Mouse (Mus musculus) left cerebral cortex, postnatal 36 days (tissue): ENCODE results near the gene Tbx1. TPM values are rescaled to one million over a fixed set of nuclear protein-coding genes. Genes with fewer than 3 reads are reported as not detected.

ENCODE experiments used
- DNase-seq, 2 experiments: peaks; one replicate each; pipeline ENCODE4 v3.0.0; 2021 to 2022; ENCODE audit warnings: low spot score in 2 of 2, mixed read lengths in 1 of 2
- intact Hi-C: fragments of 180-260 bp; cut with DNase I; formaldehyde crosslinking; loops from one replicate; pipeline ENCODE4 v1.15.1; 2025
- total RNA-seq, 2 experiments: library from RNA; stranded (reverse); gene quantifications; 2 replicates each; pipeline ENCODE4 v1.2.3; 2021

The Tbx1 gene
- total RNA-seq, 2 experiments from 2014 or later, result 0.94 to 1.4 TPM

DNA sequence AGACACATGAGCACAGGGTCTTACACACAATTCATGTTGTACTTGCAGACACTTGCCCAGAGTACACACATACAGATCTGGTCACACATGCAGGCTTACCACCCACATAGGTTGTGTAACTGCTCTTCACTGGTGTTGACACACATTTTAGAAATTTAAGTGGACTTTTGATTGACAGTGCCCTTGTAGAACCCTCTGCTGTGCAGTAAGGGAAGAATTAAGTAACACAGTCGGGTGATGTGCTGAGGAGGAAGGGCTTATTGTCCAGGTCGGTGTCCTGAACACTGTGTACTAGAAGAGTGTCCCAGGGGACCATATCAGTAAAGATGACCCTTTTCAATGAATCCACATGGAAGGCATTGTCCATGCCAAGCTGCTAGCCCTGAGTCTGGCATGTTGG is 3.5 kb upstream of the Tbx1 start:
- intact Hi-C loops, result no loop called here
- DNase-seq, result no peak

DNA sequence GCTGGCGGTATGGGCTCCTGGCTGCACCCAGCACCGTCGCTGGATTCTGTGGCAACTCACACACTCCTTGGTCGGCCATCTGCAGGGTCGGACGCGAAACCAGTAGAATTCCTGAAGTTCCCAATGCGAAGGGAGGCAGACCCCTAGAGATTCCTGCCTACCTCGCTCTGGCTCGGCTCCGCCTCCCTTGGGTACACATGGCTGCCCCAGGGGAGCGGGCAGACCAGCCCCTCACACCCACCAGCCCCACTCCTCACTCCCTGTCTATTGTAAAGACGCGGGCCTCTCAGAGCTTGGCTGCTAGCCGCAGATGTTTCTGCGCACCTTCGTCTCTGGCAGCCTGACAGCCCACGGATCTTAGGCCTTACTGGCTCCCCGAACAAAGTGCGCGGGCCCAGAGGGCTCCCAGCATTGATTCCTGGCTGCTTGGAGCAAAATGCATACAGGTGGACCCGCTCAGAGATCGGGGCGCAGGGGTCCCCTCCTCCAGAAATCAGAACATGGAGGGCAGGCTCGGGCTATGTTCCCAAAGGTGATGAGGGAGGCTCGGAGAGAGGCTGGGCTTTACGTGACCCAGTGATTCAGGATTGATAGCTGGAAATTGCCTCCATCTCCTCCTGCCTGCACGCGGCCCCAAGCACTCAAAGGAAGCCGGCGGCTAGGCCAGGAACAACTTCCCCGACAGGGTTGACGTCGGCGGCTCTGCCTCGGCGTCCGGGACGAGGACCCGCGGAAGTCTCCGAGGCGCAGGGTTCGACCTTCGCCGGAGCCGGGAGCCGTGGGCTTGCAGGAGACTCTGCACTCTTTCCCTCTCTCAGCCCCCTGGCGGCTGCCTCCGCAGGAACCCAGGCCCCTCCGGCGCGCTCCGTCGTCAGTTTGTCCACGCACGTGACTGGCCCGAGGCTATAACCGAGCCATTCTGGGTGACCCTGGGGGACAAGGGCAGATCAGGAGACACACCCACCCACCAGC is 862 bp upstream of the Tbx1 start:
- intact Hi-C loops, result no loop called here
- no peak for DNase-seq

DNA sequence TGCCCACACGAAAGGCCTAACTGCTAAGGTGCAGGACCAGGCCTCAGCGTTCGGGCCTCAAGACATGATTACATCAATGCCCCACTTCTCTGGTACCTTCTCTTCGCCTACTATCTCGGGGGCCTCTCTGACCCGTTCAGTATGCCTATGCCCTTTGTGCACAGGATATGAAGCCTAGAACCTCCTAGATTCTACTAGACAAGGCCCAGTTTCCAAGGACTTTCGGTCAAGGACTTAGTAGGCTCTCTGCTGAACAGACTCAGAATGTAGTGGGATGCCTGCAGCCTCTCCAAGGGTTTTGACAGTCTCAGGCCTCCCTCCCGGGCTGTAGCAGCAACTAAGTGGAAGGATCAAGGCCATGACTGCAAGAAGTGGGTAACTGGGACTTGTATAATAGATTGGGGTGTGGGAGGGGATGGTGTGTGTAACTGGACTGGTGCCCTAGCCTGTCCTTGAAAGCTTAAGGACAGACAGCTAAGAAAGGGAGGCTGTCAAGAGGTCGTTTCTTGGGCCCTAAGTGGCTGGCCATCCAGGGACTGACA is 1.3 kb downstream of the Tbx1 start:
- no peak for DNase-seq
- intact Hi-C loops, result no loop called here

DNA sequence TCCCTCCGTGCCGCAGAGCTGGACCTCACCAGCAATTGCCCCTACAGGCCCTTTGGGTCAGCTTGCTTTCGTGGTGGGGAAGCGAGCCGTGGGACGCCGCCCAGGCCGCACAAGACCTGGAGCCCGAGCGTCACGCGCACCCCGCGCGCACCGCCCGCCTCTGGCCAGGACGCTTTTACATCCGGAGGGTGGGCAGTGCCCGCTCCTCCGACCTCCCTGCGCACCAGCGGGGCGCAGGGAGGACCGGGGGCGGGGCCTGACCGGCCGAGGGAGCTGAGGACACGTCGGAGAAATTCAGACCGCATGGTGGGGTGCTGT is 1.8 kb downstream of the Tbx1 start:
- intact Hi-C loops, result no loop called here
- no peak for DNase-seq

DNA sequence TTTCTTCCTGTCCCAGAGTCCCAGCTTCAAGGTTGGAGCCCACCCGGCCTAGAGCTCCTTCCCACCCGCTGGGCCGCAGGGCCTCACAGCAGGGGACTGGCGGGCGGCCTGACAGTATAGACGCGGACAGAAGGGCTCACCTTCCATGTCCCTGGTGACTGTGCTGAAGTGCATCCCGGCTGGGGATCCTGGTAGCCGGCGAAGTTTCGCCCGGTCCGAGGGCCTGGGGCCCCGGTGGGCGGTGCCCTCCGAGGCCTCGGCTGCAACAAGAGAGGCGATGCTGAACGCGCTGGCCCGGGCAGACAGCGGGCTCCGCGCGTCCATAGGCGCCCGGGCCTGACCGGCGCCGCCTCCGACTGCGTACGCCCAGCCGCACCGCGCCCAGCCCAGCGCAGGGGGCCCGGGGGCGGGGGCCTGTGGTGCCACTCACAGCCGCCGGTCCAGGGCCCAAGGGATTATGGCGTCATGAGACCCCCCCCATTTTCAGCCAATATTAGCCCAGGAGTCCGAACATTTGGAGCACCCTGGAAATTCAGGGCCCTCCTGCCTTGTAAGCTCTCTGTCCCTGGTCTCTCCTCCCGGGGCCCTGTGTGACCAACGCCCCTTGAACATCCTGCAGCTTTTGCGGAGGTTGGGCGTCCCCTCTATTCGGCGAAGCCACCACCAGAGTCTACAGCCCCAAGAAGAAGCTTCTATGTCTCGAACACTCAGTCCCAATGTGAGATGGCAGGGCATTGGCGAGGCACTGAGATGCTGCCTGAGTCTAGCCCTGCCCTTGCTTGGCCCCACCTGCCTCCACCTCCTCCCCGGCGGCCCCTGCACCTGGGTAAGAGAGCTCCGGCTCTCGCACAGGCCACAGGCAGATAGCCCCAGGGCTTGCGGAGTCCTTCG is 2.4 kb downstream of the Tbx1 start:
- intact Hi-C loops, result no loop called here
- DNase-seq, result no peak

DNA sequence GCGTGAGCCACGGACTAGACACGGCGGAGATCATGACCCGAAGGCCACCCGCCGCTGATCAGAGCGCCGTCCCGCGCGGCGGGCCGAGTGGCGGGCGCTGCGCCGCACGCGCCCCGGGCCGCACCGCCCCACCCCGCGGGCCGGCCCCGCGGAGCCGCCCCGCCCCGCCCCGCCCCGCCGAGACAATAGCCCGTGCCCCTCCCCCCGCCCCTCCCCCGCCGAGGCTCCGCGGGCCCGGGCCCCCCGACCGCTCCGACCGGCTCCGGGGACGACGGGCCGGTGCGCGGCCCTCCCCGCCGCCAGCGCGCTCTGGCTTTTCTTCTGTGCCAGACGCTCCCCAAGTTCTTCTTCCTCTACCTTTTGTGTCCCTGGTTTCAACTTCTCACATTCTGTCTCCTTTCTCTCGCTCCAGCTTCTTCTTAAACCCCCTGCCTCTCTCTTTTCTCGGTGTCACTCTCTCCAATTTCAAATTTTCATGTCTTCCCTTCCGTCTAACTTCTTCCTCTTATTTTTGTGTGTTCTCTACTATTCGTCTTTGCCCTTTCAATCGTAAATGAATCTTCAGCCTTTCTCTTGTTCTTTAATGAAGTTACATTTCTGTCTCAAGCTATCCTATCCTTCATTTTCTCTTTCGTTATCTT is 3.4 kb downstream of the Tbx1 start:
- DNase-seq, result no peak
- intact Hi-C loops, result no loop called here

DNA sequence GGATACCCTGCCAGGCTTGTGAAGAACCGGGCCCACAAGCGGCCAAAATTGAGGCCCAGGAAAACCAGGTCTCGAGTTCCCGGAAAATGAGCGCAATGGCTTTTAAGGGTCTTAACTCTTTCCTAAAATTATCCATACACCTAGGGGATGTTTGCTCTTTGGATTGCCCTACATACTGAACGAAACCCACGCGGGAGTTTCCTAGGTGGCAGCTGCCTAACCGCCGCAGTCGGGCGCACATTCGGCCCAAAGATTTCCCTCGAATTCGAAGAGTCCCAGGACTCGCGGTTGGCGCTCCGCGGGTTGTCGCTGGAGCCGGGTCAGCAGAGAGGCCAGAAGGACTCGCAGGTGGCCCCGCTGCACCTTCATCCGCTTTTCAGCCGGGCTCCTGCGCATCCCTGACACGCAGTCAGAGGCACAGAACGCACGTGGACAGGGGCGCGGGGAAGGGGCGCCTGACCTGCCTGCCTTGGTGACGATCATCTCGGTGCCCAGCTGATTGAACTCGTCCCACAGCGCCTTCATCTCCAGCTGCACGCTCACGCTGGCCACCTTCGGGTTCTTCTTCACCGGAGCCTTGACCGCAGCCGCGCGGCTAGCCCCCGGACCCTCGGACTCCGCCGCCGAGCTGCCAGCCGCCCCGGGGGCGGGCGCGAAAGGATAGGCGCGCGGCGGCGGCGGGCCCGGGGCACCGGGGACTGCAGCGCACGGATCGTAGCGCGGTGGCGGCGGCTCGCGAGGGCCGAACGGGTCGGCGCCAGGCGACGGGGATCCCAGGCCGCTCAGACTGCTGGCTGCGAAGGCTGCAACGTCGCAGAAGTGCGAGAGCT is 4.2 kb downstream of the Tbx1 start:
- DNase-seq, result no peak
- intact Hi-C loops, result no loop called here

DNA sequence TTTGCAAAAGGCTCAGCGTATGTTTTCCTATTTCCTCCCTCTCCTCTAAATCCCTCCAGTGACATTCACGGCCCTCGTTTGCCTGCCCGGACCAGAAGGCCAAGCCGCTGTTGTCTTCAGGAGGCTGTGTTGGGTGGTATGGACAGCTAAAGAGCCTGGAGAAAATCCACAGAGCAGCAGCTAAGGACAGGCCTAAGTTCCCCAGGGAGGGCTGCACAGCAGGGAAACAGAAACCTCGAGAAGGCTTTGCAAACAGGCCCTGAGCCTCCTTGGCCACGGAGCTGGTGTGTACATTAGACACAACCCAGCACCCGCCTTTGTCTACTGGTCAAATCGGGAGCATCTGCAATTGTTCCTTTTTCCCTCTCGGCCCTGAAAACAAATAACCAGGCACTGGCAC is 4.8 kb downstream of the Tbx1 start:
- DNase-seq, result no peak
- intact Hi-C loops, result no loop called here

DNA sequence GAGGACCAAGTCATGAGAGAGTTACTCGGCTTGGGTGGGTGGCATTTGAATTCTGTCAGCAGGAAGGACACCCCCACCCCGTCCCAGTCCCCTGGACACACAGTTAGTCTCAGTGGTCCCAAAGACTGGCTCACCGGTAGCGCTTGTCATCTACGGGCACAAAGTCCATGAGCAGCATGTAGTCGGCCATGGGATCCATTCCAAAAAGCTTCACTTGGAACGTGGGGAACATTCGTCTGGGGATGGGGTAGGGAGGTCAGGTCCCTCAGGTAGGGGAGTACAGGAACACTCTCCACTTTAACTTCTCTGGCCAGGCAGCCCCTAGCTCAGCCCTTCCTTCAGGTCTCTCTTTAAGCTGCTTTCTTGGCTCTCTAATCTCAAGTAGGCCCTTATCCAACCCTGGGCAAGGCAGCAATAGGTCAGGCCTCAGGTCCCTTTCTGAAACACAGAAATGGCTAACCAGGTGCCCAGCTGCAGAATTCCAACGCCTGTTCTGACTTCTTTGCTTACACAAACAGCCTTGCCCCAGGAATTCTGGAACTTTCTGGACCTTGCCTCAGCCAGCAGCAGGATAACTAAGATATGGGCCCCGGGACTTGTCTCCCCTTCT is 5.5 kb downstream of the Tbx1 start:
- DNase-seq, result no peak
- intact Hi-C loops, result no loop called here

DNA sequence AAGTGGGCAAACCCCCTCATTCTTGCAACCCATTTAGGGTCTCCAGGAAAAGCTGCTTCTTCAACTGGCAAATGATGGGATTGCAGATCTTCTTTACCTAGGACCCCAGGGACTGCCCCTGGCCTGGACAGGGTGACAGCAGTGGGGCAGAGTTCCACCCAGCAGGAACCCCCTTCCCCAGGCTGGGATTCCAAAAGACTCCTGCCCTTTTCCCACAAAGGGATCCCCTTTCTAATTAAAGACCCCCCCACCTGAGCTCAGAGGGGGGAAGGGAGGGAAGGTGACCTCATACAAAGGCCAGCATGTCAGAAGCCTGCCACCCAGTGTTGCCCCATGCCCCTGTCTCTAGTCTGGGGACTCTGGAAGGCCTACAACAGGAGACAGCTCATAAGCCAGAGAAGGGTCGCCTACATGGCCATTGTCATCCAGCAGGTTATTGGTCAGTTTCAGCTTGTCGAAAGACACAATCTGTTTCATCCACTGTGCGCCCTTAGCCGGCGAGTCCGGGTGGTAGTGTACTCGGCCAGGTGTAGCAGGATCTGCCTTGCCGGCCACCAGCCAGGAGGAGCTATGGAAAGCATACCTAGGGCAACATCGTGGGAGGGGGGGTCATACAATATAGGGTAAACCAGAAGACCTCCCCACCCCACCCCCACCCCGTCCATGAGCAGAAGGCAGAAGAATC is 6.7 kb downstream of the Tbx1 start:
- intact Hi-C loops, result no loop called here
- no peak for DNase-seq

DNA sequence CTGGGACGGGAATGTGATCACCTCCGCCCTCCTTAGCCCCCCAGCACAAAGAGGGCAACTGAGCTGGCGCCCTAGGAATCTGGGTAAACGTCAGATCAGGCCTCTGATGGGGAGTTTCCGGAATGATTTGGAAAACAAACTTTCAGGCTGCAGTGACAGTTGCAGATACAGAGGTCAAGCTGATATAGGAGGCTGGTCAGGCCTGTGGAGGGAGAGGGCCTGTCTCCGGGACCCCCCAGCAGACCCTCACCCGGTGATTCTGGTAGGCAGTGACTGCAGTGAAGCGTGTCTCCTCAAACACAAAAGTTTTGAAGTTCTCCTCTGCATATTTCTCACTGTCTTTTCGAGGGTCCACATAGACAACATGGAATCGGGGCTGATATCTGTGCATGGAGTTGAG is 7.3 kb downstream of the Tbx1 start:
- DNase-seq, result no peak
- intact Hi-C loops, result no loop called here

DNA sequence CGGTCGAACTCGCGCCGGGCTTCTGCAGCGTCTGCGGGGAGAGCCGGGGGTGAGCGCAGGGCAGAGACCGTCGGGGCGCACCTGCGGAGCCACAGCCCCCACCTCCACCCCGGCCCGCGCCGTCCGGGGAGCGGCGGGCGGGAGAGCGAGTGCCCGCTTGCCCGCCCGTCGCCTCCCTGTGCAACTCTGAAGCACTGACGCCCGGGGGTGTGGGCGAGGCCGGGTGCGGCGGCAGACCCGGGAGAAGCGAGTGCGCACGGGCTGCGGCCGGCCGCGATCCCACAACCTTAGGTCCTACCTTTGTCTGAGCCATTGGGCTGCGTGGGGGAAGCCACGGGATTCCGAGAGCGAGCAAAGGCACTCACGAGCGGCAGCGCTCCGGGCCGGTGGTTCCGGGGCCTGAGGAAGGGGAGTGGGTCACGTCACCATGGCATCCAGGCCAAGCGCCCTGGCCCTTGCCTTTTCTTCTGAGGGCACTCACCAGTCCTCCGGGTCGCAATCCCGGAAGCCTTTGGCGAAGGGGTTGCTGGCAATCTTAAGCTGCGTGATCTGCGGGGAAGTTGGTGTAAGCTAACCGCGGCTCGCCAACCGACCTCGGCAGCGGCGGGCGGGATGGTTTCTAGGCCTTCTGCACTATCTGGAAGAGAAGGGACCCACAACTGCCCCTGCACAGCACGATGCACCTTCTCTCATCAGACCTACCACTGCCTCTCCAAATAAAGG is 7.9 kb downstream of the Tbx1 start:
- intact Hi-C loops, result no loop called here
- DNase-seq, result no peak

DNA sequence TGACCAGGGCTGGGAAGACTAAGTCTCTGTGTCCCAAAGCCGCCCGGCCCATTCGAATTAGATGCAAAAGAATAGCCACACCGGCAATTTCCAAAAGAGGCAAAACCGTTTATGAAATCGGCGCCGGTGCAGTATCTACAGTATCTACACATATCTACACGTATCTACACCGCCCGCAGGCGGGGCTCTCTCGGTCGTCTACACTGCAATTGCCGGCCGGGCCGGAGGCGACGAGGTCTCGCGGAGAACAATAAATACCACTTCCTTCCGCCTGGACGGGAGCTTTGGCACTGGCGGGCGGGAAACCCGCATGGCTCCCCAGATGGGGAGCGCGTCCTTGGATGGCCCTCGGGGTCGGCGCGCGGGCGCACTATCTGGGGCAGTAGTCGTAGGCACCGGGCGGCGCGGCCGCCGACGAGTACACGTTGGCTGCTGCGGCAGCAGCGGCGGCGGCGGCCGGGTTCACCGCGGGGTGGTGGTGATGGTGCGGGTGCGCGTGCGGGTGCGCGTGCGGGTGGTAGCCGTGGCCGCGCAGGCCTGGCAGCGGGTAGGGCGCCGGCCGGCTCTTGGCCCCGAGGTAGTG is 8.8 kb downstream of the Tbx1 start:
- DNase-seq, result no peak
- intact Hi-C loops, result no loop called here

DNA sequence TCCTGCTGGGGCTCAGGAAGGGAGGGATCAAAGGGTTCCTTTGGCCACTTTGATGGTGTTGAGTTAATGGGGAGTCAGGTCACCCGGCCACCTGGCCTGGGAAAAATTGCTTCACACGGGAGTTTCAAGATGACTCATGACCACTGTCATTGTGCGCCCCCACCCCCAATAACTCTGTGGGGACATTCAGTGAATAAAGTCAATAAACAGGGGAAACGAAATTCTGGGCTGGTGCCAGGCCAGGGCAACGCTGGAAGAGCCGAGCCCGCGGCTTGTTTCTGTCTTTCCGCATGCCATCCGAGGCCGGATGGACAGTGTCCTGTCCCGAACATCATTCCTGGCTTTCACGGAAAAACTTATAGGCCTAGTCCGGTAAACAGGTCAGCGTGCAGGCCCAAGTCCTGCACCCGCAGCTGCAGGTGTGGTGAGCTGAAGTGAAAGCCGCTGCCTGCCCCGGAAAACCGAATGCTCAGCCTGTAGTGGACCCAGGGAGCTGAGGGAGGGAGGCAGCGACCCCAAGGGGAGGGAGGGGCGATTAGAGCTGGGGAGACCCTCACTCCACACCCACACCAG is 9.3 kb downstream of the Tbx1 start:
- intact Hi-C loops, result no loop called here
- DNase-seq, result no peak

DNA sequence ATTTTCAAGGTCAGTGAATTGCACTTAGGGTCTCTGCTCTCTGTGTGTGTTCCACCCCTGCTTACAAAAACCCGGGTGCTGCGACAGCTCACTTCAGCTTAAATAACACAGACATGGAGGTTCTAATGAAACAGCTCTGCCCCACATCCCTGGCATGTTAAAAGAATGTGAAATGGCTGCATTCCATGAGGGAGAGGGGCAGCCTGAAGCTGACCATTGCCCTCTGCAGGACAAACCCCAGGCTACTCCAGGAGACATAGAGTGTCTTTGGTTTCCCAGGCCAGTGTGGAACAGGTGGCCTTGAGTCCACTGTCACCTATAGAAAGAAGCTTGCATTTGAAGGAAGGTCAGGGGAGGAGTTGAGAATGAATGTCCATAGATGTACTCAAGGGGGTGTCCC is 10.1 kb downstream of the Tbx1 start:
- intact Hi-C loops, result no loop called here

DNA sequence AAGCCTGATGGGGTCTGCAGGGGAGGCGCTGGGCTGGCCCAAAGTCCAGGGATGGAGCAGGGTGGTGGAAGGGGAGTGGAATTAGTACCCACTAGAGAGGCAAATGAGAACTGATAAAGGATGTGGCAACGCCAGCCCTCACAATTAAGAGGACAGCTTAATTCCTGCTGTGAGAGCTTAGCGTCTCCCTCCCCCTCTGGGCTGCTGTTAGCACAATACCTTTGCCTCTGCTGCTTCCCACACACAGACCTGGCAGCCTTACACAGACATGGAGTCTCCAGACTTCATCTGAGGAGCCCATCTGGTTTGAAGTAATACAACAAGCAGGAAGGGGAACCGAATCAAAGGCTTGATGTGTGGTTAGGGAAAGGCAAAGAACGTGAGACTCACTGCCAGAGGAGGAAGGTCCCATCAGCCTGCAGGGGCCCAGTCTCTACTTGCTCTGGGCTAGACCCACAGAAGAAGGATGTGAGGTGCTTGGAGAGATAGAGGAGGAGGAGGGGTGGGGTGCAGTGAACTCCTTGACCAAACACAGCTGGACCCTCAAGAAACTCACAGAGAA is 12.8 kb downstream of the Tbx1 start:
- intact Hi-C loops, result no loop called here

More for the DNA sequence above, 10.1 kb downstream of the Tbx1 start:
- DNase-seq, result no peak

DNA sequence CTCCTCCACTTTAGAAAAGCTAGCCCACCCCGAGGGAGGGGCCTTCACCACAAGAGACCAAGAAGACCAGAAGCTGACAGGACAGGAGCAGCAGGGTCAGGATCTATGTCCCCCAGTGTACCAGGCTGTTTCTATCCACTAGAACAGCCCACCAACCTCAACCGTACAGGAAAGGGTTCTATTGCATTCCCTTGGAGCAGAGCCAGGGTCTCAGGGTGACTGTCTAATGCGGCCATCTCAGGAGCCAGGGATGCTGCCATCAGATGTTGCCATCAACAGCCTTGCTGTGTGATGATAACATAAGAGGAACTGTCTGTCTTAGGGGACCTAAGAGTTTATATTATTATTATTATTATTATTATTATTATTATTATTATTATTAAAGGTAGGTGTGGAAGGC is 13.4 kb downstream of the Tbx1 start:
- intact Hi-C loops, result no loop called here
- no peak for DNase-seq

More for the DNA sequence above, 12.8 kb downstream of the Tbx1 start:
- no peak for DNase-seq
